Mouse (Mus musculus): Measurements from ENCODE around the gene Vmn1r128.
"Not testable (repeated sequence)": the region's sequence is repeated elsewhere in the genome, so short reads cannot be mapped to it uniquely, and the experiment has no call there.

The Vmn1r128 gene

GRCm38 (mm10) chr7:21349073-21349472, at the start of gene Vmn1r128:
TSS of gene Vmn1r128 (plus strand) at chr7:21349373.
- DNase-seq: not testable (repeated sequence)

GRCm38 (mm10) chr7:21301367-21301766, 47.8 kb upstream of the Vmn1r128 start, which contains the start of gene Vmn1r126:
TSS of gene Vmn1r126 (minus strand) at chr7:21301467.
- DNase-seq: not testable (repeated sequence)

- not testable (repeated sequence) for DNase-seq
Observed at GRCm38 (mm10) chr7:21319761-21320160, 29.4 kb upstream of the Vmn1r128 start, which contains the start of gene Vmn1r127. TSS of gene Vmn1r127 (minus strand) at chr7:21319861.

GRCm38 (mm10) chr7:21361191-21361590, 12.0 kb downstream of the Vmn1r128 start, which contains the start of gene Vmn1r129:
TSS of gene Vmn1r129 (minus strand) at chr7:21361291.
- not testable (repeated sequence) for DNase-seq

All from kidney, postnatal 25 days (tissue).